Mouse (Mus musculus): ENCODE results near the gene Pum3.

Gene Pum3

DNA sequence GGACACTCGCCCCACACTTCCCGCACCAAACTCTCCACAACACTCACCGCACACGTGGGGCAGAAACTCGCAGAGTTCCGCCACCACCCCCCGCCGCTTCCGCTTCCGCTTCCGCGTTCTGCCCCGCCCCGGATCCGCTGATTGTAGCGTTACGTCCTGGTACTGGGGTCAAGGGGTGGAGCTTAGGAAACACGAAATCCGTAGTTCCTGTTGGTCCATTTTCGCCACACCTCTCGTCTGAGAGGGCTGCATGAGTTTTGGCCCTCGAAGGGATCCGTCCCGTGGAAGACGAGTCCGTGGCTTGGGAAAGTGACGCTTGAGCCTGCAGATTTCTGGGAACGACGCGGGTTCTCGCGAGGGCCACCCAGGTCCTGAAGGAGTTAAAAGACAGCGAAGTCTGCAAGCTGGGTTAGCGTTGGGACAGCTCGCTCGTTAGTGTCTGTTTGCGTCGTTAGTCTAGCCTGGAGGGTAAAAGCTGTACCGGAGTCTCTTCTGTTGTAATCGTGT is at the start of gene Pum3:
TSS of gene Pum3 (minus strand) at position 81 of the 507 bp plus-strand sequence.
- in situ Hi-C loops (cut with MboI, MseI): loop anchor here (10.0 to 25.0 kb wide), 2 partner anchors 695 to 1558 kb away; partner anchors contain the start of gene Cdc37l1

DNA sequence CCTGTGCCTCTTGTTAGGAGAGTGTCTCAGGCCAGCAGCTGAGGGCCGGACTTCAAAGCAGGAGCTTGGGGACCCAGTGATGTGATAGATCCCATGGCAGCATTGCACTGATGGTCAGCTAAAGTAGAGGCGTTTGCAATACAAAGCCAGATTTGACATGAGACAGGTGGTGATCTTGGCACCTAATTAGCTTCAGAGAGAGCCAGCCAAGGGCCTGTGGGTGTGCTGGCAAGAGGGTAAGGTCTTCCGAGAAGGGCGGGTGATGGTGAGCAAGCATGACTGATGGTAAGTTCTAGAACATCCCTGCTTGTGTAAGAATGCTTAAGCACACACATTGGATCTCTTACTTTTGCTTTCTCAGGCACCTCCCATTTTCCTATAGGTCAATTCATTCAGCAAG is 37.1 kb upstream of the Pum3 start:
- in situ Hi-C loops (cut with MboI, MseI): no loop called here

DNA sequence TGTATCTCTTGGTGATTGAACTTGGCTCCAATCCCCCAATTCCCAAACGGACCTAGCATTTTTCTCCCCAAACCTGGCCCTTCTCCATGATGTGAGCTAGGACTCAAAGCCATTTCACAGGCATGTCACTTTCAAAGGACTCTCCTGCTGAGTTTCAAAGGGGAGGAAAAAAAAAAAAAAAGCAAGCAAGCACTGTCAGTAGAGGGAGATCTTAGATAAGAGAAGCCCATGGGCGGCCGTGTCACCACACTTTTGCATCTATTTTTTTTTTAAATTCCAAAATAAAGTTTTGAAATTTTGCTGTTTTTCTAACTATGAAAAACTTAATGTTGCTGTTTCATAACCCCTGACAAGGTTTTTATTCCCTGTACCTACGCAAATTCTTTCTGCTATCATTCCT is 33.0 kb upstream of the Pum3 start:
- in situ Hi-C loops (cut with MboI, MseI): no loop called here

DNA sequence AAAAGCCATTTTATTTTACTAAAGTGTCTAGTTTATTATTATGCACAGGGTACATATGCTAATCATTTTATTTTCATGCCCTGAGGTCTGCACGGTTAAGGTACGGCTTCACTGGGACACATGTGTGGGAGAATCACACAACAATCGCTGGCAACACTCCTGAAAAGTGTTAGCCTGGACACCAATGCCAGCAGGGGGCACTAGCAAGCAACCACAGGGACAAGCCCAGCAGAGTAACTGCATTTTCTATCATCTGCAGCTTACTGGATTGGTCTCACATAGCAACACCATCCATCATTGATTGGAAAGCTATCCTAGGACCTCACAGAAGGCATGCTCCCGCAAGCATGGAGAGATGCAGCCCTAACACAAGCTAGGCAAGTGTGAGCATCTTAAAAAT is 20.8 kb upstream of the Pum3 start:
- in situ Hi-C loops (cut with MboI, MseI): no loop called here

DNA sequence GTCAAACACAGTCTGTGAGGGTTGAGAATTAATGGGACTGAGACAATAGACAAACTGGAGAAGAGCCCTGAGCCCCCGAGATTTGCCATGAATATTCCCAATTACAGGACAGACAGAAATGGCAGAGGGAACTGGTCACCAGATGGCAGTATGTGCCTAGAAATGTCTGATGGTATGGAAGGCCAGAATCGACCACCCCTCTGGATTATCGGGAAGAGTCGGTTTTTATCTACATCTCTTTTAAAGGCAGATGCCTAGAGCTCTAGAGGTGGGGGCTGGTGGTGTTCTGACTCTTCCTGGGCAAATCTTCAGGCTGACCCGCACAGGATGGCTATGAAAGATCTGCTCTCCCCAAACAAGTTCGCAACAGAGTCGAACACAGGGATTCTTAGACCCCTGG is 17.9 kb upstream of the Pum3 start:
- in situ Hi-C loops (cut with MboI, MseI): loop anchor here (10.0 to 25.0 kb wide), 2 partner anchors 1540 to 1933 kb away; partner anchors contain the start of gene Cdc37l1

DNA sequence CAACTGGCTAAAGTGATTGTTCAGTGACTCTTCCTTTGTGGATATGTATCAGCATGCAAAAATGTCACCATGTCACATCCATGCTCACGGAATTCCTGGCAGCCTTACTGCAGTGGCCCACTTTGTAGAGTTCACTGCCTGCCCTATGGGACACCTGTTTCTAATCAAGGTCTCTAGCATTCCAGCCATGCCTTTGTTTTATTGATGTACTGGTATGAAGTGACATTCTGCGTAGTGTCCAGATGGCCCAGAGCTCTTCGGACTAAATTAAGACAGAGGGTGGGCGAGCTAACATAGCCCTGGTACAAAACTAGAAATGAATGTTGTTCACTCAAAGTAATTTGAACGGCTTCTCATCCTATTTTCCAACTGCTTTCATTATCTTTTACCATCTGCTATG is 11.5 kb upstream of the Pum3 start:
- in situ Hi-C loops (cut with MboI, MseI): loop anchor here (10.0 to 25.0 kb wide), 2 partner anchors 1546 to 1926 kb away; partner anchors contain the start of gene Cdc37l1

DNA sequence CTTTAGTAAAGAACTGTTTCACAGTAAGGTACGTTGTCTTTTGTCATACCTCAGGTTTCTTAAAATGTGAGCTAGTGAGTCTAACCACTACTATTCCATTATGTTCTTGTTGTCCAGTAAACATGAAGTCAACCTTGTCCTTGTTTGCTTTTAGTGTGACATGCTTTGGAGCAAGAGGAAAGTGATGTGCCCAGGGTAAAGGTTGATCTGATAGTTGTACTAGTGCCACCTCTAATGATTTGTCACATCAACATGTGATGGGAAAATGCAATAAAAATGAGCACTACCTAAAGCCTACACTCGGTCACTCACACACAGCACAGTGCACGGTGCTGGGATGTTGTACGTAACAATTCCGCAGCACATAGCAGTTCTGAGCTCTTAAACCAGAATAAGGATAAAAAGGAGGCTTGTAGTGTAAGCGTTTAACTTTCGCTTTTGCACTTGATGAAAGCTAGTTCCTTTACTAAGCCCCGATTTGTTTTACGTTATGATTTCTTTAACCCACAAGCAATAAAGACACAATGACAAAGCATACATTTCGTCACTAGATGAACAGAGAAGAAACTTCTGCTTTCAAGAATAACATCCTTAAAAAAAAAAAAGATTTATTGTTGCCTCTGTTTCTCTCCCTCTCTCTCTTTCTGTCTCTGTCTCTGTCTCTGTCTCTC is 8.5 kb upstream of the Pum3 start:
- in situ Hi-C loops (cut with MboI, MseI): loop anchor here (25.0 kb wide), 1 partner anchor 1549 kb away; the partner anchor contains the start of gene Cdc37l1

DNA sequence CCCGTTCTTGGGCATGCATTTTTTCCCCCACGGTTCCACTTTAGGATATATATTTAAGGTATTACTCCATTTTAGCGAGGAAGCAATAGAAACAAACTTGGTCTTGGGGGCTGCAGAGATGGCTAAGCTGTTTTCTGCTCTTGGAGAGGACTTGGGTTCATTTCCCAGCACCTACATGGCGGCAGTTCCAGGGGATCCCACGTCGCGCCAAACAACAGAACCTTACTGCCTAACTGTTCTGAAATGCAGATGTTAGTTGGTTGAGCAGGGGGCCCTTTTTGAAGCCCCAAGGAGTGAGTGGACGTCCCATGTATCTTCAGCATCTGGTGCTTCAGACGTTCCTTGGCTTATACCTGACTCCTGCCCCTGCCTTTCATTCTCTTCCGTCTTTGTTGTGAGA is 781 bp upstream of the Pum3 start:
- in situ Hi-C loops (cut with MboI, MseI): loop anchor here (25.0 kb wide), 1 partner anchor 1557 kb away; the partner anchor contains the start of gene Cdc37l1

DNA sequence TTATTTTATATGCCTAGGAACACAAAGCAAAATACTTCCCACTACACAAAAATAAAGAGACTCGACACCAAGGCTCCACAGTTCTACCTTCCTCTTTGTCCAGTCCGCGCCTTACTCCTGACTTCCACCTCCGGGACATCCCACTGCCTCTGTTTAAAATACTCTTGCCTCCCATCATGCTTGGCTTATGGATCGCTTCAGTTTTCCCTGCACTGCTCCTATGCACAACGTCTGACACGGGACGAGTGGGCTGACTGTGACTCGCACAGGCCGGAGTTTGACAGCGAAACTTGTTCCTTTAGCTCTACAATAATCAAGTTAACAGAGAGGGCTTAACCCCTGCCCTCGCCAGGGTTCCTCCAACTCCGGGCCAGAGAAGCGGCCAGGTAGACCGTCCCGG is 344 bp downstream of the Pum3 start:
- in situ Hi-C loops (cut with MboI, MseI): loop anchor here (10.0 to 25.0 kb wide), 2 partner anchors 694 to 1558 kb away; partner anchors contain the start of gene Cdc37l1

DNA sequence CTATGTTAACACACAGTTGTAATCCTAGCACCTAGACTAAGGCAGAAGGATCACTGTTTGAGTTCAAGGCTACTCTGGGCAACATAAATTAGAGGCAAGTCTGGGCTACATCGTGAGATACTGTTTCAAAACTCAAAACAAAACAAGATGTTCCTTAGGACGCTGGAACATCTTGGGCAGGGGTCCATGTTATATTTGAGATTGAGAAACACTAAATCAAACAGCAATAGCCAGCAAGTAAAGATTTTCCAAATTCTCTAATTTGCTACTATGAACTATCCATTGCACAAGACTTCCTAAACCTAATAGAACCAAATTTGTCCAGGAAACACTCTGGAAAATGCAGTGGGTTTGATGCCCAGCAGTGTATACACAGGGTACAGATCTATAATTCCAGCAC is 1.8 kb downstream of the Pum3 start:
- in situ Hi-C loops (cut with MboI, MseI): loop anchor here (10.0 to 25.0 kb wide), 2 partner anchors 693 to 1559 kb away; partner anchors contain the start of gene Cdc37l1

DNA sequence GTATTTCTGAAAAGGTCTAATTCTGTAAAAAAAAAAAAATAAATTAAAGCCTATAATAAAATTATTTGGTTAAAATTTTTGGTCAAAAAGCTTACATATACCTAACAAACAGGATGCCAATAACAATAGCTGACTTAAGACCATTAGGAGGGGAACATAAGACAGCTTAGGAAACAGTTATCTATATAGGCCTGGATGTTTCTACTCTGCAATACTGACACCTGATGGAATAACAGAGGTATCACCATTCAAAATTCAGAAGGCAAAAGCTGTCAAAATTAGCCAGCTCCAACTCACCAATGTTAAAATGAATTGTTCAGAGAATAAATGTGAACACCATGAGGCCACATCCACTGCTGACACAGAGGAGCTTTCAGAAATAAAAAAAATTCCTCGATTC is 3.2 kb downstream of the Pum3 start:
- in situ Hi-C loops (cut with MboI, MseI): loop anchor here (10.0 to 25.0 kb wide), 2 partner anchors 692 to 1561 kb away; partner anchors contain the start of gene Cdc37l1

DNA sequence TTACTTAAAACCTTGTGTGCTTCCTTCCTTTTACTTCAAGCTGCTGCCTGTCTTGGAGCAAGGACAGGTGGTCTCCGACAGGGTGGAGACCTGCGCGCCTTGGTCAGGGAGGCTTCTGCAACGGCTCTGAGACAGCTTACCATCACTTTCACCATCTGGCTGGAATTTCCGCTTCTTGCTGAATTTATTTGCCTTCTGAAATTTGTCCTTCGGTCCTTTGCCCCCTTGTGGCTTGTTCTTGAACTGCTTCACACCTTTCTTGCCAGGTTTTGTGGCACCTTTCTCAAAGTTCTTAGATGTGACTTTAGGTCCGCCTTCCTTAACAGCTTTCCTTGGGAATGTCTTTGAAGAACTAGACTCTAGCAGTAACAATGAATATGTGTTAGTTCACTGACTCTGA is 4.0 kb downstream of the Pum3 start:
- in situ Hi-C loops (cut with MboI, MseI): loop anchor here (10.0 to 25.0 kb wide), 2 partner anchors 691 to 1562 kb away; partner anchors contain the start of gene Cdc37l1

DNA sequence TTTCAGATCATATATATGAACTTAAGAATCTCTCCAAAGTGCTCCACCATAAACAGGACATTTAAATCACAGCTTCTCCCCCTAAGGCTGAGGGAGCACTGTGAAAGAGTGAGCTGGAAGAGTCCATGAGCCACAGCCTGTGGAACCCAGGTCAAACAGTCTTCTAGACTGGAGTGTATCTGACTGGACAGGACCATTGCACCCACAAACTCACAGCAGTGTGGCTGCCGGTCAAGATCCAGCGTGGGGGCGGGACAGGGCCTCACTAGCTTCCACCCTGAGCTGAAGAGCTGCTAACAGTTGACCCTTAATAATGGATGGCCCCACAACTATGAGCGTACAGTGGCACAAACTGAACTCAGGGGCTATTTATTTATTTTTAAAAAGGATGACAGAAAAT is 12.2 kb downstream of the Pum3 start:
- in situ Hi-C loops (cut with MboI, MseI): loop anchor here (25.0 kb wide), 1 partner anchor 1870 kb away; no protein-coding TSS in a partner anchor

DNA sequence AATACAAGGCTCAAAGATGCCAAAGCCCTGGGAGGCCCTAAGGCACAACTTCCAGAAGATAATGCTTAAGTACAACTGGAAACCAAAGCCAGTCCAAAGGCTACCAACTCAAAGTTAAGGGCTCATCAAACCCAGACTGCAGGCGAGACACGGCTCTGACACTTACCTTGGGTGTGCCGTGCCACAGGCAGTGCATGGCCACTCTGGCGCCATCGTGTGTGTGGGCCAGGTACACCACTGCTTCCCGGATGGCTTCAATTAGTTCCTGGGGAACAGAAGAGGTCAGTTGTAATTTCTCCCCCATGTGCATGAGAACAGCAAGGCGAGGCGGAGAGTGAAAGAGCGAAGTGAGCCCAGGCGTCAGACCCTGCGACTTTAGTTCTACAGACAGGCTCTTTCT is 13.1 kb downstream of the Pum3 start:
- in situ Hi-C loops (cut with MboI, MseI): loop anchor here (25.0 kb wide), 1 partner anchor 1871 kb away; no protein-coding TSS in a partner anchor

DNA sequence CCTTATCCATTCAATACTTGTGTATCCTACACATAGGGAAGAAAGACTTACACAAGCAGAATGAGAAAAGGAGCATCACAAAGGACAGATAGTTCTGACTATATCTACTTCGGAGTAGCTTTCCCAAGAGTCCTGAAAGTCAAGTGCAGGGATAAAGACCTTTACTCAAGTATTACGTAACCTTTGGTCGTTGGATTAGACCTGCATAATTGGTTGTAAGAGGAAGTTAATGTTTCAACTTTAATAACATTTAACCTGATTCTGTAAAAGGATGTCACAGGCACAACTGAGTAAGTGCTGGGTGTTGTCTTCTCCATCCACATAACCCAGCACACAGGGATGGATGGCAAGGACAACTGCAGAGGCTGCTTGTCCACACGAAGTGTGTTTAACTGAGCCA is 18.3 kb downstream of the Pum3 start:
- in situ Hi-C loops (cut with MboI, MseI): loop anchor here (25.0 kb wide), 1 partner anchor 1876 kb away; no protein-coding TSS in a partner anchor

DNA sequence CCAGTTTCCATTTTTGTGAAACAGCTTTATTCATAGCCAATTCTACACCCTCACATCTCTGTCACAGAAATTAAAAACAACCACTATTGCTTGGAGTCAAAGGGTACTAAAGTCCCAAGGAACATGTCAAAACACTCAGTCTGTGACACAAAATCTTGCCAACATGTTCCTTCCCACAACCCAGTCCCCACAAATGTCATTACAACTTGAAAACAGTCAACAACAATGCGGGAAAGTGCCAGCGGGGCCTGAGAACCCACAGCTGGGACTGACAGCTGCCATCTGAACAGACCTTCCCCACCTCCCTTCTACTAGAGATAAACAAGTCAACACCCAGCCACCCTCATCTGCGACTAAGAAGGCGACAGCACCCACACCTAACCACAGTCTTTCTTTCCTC is 18.9 kb downstream of the Pum3 start:
- in situ Hi-C loops (cut with MboI, MseI): loop anchor here (25.0 kb wide), 1 partner anchor 1877 kb away; no protein-coding TSS in a partner anchor

DNA sequence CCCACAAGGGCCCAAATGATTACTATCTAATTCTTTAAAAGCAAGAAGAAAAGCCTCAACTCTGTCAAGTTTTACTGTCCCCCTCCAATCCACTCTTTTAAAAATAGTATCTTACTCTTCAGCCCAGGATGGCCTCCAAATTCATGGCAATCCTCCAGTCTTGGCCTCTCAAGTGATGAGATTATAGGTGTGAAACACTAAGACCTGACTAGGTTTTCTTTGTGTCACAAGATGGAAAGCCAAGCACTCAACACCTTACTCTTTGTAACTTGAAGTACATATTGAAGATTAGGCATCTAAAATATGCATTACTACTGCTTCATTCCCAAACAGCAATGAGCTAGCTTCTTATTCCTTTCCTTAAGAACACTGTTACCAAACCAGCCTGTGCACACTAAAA is 19.8 kb downstream of the Pum3 start:
- in situ Hi-C loops (cut with MboI, MseI): loop anchor here (25.0 kb wide), 1 partner anchor 1878 kb away; no protein-coding TSS in a partner anchor

DNA sequence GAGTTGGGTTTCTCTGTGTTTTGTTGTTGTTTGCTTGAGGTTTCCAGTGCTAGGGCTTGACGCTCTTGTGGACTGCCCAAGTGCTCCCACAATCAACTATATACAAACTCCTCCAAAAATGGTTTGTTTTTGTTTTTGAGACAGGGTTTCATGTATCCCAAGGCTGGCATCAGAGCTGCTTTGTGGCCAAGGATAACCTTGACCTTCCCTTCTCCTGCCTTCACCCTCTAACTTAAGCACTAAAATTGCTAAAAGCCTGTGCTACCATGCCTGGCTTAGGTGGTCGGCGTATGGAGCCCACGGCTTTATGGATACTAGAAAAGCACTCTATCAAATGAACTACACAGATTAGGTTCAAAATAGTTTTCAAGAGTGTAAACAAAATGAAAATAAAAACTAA is 20.4 kb downstream of the Pum3 start:
- in situ Hi-C loops (cut with MboI, MseI): loop anchor here (25.0 kb wide), 1 partner anchor 1878 kb away; no protein-coding TSS in a partner anchor

DNA sequence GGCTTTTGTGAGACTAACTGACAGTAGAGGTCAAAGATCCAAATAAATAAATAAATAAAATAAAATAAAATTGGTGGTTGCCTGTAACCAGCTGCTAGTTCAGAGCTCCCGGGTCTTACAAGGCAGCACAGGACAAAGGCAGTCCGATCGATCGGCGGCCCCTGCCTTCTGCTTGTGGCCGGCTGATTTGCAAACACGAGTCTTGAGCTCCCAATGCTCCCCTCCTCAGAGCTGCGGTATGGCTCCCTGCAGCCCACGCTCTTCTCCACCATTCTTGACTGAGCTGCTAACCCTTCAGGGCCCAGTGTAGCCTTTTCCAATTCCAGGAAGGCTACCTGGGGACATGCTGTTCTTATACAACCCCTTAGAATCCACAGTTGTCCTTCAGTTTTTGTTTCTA is 31.8 kb downstream of the Pum3 start:
- in situ Hi-C loops (cut with MboI, MseI): no loop called here

DNA sequence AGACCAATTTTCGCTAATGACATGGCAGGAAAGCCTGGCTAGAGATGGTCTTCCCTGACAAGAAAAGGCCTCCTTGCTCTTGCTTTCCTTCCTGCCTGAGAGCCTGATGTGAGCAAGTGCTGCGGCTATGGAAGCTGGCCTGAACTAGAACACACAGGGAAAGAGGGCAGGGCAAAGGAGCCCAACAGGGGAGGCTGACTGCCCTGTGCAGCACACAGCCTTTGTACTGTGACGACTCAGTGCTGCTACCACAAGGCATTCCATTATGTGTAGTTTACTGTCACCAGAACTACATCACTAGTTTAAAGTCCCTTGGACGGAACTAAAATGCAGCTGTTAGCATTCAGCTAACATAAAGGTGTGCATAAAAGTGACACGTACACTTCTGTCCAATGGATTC is 32.4 kb downstream of the Pum3 start:
- in situ Hi-C loops (cut with MboI, MseI): no loop called here

DNA sequence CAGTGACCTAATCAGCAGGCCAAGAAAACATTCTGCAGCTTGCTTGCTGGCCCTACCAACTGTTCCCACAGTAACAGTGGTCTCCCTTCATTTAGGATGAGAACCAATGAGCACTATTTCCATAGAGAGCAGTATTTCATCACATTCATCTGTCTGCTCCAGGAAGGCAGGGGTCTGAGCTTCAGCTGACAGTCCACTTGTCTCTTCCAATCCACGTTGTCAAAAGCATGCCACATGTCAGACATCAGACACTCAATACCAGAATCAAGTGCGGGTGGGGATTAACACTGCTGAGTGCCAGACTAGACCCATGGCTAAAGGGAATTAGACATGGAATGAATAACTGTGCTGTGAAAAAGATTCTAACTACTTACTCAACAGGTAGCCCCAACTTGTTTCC is 32.9 kb downstream of the Pum3 start:
- in situ Hi-C loops (cut with MboI, MseI): no loop called here

DNA sequence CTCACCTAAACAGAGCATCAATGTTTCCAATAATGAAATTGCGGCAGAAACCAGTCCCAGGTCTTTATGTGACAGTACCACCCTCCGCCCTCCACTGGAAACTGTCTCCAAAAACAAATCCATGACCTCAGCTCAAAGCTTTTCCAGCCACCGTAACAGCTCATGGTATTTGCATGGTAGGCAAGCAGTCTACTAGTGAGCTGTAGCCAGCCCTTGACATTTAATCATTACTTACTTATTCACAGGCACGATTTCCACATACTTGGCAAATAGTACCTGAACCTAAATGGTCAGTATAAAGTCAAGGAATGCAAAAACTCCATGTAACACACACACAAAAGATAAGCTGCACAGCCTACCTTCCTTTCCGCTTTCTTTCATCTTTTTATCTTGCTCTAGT is 33.7 kb downstream of the Pum3 start:
- in situ Hi-C loops (cut with MboI, MseI): no loop called here

DNA sequence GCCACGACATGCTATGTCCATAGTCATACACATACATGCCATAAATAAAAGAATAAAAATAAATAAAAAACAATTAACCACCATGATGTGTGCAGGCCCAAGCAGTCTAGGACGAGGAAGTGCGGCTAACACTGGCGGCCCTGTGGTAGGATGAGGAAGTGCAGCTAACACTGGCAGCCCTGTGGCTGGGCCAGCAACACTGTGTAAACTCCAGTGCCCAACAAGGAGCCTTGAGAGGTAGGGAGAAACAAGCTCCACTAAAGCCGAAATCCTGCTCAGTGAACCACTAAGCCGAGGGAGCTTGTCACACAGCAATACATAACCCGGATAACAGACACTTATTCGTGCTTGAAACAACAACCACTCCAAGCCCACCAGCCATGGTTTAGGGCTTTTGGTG is 34.1 kb downstream of the Pum3 start:
- in situ Hi-C loops (cut with MboI, MseI): no loop called here
